Mouse (Mus musculus) erythroblast, embryonic 14.5 days (primary cell): ENCODE measurements around the gene Ddt. TPM values are rescaled to one million over a fixed set of nuclear protein-coding genes. Genes with fewer than 3 reads are reported as not detected.

Experiments used
- H3K27me3 ChIP-seq: 2 replicates; pipeline ENCODE4 v1.6.1; 2012; ENCODE audit warnings: inconsistent platforms; ENCODE audit not compliant: control insufficient read depth
- H3K36me3 ChIP-seq: 2 replicates; pipeline ENCODE4 v1.6.1; 2012; ENCODE audit warnings: mild to moderate bottlenecking, inconsistent platforms; ENCODE audit not compliant: control insufficient read depth
- H3K4me1 ChIP-seq: 2 replicates; pipeline ENCODE4 v1.6.1; 2012; ENCODE audit warnings: inconsistent platforms; ENCODE audit not compliant: control insufficient read depth
- H3K4me3 ChIP-seq: replicated peaks from 2 replicates; pipeline ENCODE3; 2012; ENCODE audit warnings: moderate library complexity, mild to moderate bottlenecking, inconsistent platforms
- H3K9me3 ChIP-seq: 2 replicates; pipeline ENCODE4 v1.6.1; 2012; ENCODE audit warnings: low read length, inconsistent platforms, mixed read lengths; ENCODE audit not compliant: control insufficient read depth
- GATA1 ChIP-seq: IDR thresholded peaks from 2 replicates; pipeline ENCODE4 v1.6.1; 2012; ENCODE audit warnings: low read length, inconsistent platforms, mixed read lengths
- TAL1 ChIP-seq: IDR thresholded peaks from 3 replicates; pipeline ENCODE4 v1.6.1; 2012; ENCODE audit warnings: low read length, inconsistent platforms, mixed read lengths
- polyA plus RNA-seq: library from polyadenylated mRNA; stranded (reverse); fragments of >175 nt; gene quantifications from 2 replicates; pipeline ENCODE4 v1.2.3, GENCODE M21; 2012

Ddt gene
- polyA plus RNA-seq, 1 experiment = 3.0 TPM

- Histone ChIP-seq H3K4me1 (peaks cover 18% of the 10 kb centered on the region), H3K4me3 (no peak overlapping the region), H3K27me3 (no peaks in the 10 kb centered on the region), H3K36me3 (peaks cover 98% of the 10 kb centered on the region), H3K9me3 (peaks cover 8% of the 10 kb centered on the region)
- TF ChIP-seq GATA1 (no peak), TAL1 (no peak)
These were observed 16.5 kb downstream of the Ddt start for GRCm38 (mm10) chr10:75756719-75757118.

- Histone ChIP-seq H3K36me3 (peaks cover 99% of the 10 kb centered on the region), H3K9me3 (no peaks in the 10 kb centered on the region), H3K4me1 (no peaks in the 10 kb centered on the region; the same call in 1 of the 2 replicates), H3K4me3 (no peak overlapping the region), H3K27me3 (no peaks in the 10 kb centered on the region)
- TF ChIP-seq TAL1 (no peak), GATA1 (no peak)
These were observed 29.2 kb downstream of the Ddt start for GRCm38 (mm10) chr10:75744017-75744416.

- H3K4me1 ChIP-seq = no peaks in the 10 kb centered on the region; the same call in 1 of the 2 replicates
- TF ChIP-seq GATA1 (no peak), TAL1 (no peak)
- peaks cover 100% of the 10 kb centered on the region for H3K36me3 ChIP-seq
- no peaks in the 10 kb centered on the region for H3K9me3 ChIP-seq
- no peak overlapping the region for H3K4me3 ChIP-seq
- H3K27me3 ChIP-seq = no peaks in the 10 kb centered on the region
These were observed 29.8 kb downstream of the Ddt start for GRCm38 (mm10) chr10:75743369-75743768.

GRCm38 (mm10) chr10:75740866-75741265 is 32.3 kb downstream of the Ddt start:
- Histone ChIP-seq H3K36me3 (peaks cover 100% of the 10 kb centered on the region), H3K27me3 (no peaks in the 10 kb centered on the region), H3K4me1 (peaks cover 3% of the 10 kb centered on the region), H3K9me3 (no peaks in the 10 kb centered on the region), H3K4me3 (no peak overlapping the region)
- TF ChIP-seq GATA1 = no peak
- no peak for TF ChIP-seq TAL1

GRCm38 (mm10) chr10:75725449-75725848 is 47.8 kb downstream of the Ddt start:
- Histone ChIP-seq H3K4me1 (no peaks in the 10 kb centered on the region), H3K36me3 (peaks cover 100% of the 10 kb centered on the region)

More at GRCm38 (mm10) chr10:75725449-75725848, 47.8 kb downstream of the Ddt start:
- no peaks in the 10 kb centered on the region for H3K9me3 ChIP-seq
- no peak overlapping the region for H3K4me3 ChIP-seq
- no peaks in the 10 kb centered on the region for H3K27me3 ChIP-seq
- no peak for TF ChIP-seq TAL1
- TF ChIP-seq GATA1 = no peak

Other genes starting within 250 kb of the Ddt start
- gene Lrrc75b, start 213.1 kb downstream of the Ddt start, polyA plus RNA-seq = not detected in 2 replicates
- gene Ggt1, start 211.8 kb downstream of the Ddt start, polyA plus RNA-seq = 0.19 TPM in 1 of 2 replicates, not detected in the other
- gene Ggt5, start 184.1 kb downstream of the Ddt start, polyA plus RNA-seq = 0.02 TPM in 1 of 2 replicates, not detected in the other
- gene Susd2, start 129.4 kb downstream of the Ddt start, polyA plus RNA-seq = 0.05 and 0.09 TPM in 2 replicates
- 10.8 and 12.0 TPM in 2 replicates for gene Cabin1, start 9.1 kb downstream of the Ddt start, polyA plus RNA-seq
- not detected in 2 replicates for gene Gm20441, start 7.5 kb upstream of the Ddt start, polyA plus RNA-seq
- 0.12 TPM in 1 of 2 replicates, not detected in the other for gene Gstt3, start 8.0 kb upstream of the Ddt start, polyA plus RNA-seq
- 0.14 and 0.22 TPM in 2 replicates for gene Gstt1, start 25.2 kb upstream of the Ddt start, polyA plus RNA-seq
- not detected in 2 replicates for gene Gstt4, start 49.1 kb upstream of the Ddt start, polyA plus RNA-seq
- gene Gstt2, start 64.0 kb upstream of the Ddt start, polyA plus RNA-seq = 0.64 and 0.70 TPM in 2 replicates
- 42.3 and 44.8 TPM in 2 replicates for gene Mif, start 86.8 kb upstream of the Ddt start, polyA plus RNA-seq
- not detected in 2 replicates for gene Derl3, start 120.0 kb upstream of the Ddt start, polyA plus RNA-seq
- gene Smarcb1, start 148.2 kb upstream of the Ddt start, polyA plus RNA-seq = 31.8 TPM in 2 replicates
- gene Chchd10, start 159.7 kb upstream of the Ddt start, polyA plus RNA-seq = 110 and 127 TPM in 2 replicates
- gene Mmp11, start 163.1 kb upstream of the Ddt start, polyA plus RNA-seq = 0.05 TPM in 1 of 2 replicates, not detected in the other
- 5.9 and 7.9 TPM in 2 replicates for gene Gm867, start 167.3 kb upstream of the Ddt start, polyA plus RNA-seq
- gene Vpreb3, start 169.6 kb upstream of the Ddt start, polyA plus RNA-seq = not detected in 2 replicates
- gene Gm5134, start 181.1 kb upstream of the Ddt start, polyA plus RNA-seq = not detected in 2 replicates